Mouse (Mus musculus) limb, embryonic 15.5 days (tissue): ENCODE results near the gene Aspm. TPM values are rescaled to one million over a fixed set of nuclear protein-coding genes. Genes with fewer than 3 reads are reported as not detected.

ENCODE experiments used
- ATAC-seq: fragments of 200-750 bp; cut with Nextera tagmentation; 2 replicates; pipeline ENCODE4 v1.8.0; 2017; ENCODE audit warnings: low read depth, moderate TSS enrichment; ENCODE audit not compliant: insufficient number of reproducible peaks, low FRiP score, low TSS enrichment
- H3K27ac ChIP-seq: fragments of 300-500 bp; sonication (generic); 2 replicates; pipeline ENCODE4 v1.5.1; 2015; ENCODE audit warnings: moderate library complexity, mild to moderate bottlenecking, inconsistent platforms
- H3K27me3 ChIP-seq: fragments of 300-500 bp; sonication (generic); 2 replicates; pipeline ENCODE4 v1.6.1; 2015; ENCODE audit warnings: inconsistent platforms
- H3K36me3 ChIP-seq: fragments of 300-500 bp; sonication (generic); 2 replicates; pipeline ENCODE4 v1.6.1; 2015; ENCODE audit warnings: inconsistent platforms
- H3K4me1 ChIP-seq: fragments of 300-500 bp; sonication (generic); 2 replicates; pipeline ENCODE4 v1.6.1; 2015; ENCODE audit warnings: inconsistent platforms
- H3K4me2 ChIP-seq: fragments of 300-500 bp; sonication (generic); 2 replicates; pipeline ENCODE4 v1.6.1; 2015; ENCODE audit warnings: mild to moderate bottlenecking, inconsistent platforms
- H3K4me3 ChIP-seq: fragments of 300-500 bp; sonication (generic); 2 replicates; pipeline ENCODE4 v1.5.1; 2015; ENCODE audit warnings: mild to moderate bottlenecking, inconsistent platforms
- H3K9ac ChIP-seq: fragments of 300-500 bp; sonication (generic); 2 replicates; pipeline ENCODE4 v1.6.1; 2015; ENCODE audit warnings: inconsistent platforms
- H3K9me3 ChIP-seq: fragments of 300-500 bp; sonication (generic); 2 replicates; pipeline ENCODE4 v1.6.1; 2016; ENCODE audit warnings: inconsistent platforms
- WGBS: fragments of 180-500 bp; shearing (Covaris S2); methylation state at CpG from one replicate; pipeline ENCODE4 v1.1.7; 2015; 5-methylcytosine and 5-hydroxymethylcytosine counted together
- polyA plus RNA-seq: library from polyadenylated mRNA; unstranded; fragments of >200 nt; fragmentation: Nextera tagmentation; extraction: Ambion mirVana; gene quantifications from 2 replicates; pipeline ENCODE4 v1.2.1, GENCODE M21; 2015

The Aspm gene
- polyA plus RNA-seq, 1 experiment from 2014 or later: 12.8 TPM

DNA sequence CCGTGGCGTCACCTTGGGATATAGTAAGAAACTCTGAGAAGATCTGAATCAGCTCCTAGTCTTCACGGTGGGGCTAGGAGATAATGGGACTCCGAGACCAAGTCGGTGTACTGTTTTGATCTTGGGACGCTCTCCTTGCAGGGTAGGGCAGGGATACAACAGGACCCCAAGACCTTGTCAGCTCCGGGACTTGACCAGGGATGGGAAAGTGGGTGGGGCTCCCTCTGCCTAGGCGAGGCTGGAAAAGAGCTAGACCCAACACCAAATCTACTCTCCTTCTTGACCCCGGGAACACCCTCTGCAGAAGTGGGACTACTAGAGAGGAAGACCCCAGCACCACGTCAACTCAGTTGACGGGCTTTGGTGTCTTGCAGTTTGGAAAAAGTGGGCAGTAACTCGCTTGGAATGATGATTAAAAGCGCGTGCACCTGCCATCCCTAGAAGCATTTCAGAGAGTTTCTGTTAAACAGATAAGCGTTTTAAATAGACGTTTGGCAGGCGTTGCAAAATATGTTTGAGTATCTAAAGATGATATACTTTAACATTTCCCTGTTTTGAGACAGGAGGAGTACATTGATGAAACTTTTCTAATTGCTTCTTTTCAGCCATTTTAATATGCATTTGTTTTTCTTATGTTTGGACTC lies 776 bp downstream of the Aspm start:
- ATAC-seq: no peak
- 2% methylated on average over 17 of the region's 17 CpGs for WGBS

DNA sequence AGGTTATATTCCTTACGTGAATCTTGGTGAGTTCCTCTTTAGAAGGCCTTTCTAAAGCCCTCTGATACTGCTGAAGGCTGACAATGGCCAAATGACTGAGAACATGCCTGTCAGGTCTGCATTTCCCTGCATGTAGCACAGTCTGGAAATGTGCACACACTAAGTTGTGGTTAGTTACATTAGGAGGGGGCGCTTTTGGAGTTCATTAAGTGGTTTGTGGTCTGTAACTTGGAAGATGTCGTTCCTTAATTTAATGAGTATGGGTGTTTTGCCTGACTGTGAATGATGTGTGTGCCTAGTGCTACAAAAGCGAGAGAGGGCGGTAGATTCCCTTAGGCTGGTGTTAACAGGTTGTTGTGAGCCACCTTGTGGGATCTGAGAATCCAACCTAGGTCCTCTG lies 6.2 kb downstream of the Aspm start:
- no peak overlapping the region for H3K27ac ChIP-seq
- H3K9ac ChIP-seq: no peak overlapping the region
- ATAC-seq: no peak
- H3K4me1 ChIP-seq: peaks cover 5% of the 10 kb centered on the region
- H3K4me3 ChIP-seq: no peak overlapping the region
- 73% methylated on average over 5 of the region's 5 CpGs for WGBS
- no peaks in the 10 kb centered on the region for H3K9me3 ChIP-seq
- no peaks in the 10 kb centered on the region for H3K27me3 ChIP-seq
- peaks cover 17% of the 10 kb centered on the region for H3K36me3 ChIP-seq
- no peak overlapping the region for H3K4me2 ChIP-seq

More for the DNA sequence above, 776 bp downstream of the Aspm start:
- no peaks in the 10 kb centered on the region for H3K27me3 ChIP-seq
- H3K36me3 ChIP-seq: no peaks in the 10 kb centered on the region
- H3K9ac ChIP-seq: peak overlapping the region; percentile 46
- no peak overlapping the region for H3K27ac ChIP-seq
- peak overlapping the region; percentile 93 for H3K4me2 ChIP-seq
- peak overlapping the region; percentile 72 for H3K4me3 ChIP-seq
- no peaks in the 10 kb centered on the region for H3K9me3 ChIP-seq
- H3K4me1 ChIP-seq: peaks cover 15% of the 10 kb centered on the region

DNA sequence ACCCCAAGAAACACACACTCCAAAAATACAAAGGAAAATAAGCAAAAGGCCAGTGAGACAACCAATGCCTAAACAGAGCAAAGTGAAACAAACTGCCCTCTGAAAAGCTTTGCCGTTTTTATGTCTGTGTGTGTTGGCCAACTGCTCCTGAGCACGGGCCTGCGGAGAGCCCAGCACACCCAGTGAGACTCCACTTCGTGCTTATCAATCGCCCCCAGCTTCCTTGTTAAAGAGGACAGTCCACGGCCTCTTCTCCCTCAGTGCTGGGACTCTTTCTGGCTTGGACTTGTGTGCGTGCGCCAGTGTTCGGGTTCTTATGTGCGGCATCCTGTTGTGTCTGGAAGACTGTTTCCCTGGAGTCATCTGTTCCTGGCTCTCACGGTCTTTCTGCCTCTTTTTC lies 11.4 kb downstream of the Aspm start:
- Histone ChIP-seq H3K36me3 (peaks cover 38% of the 10 kb centered on the region), H3K4me2 (no peak overlapping the region), H3K27me3 (no peaks in the 10 kb centered on the region), H3K9ac (no peak overlapping the region), H3K9me3 (no peaks in the 10 kb centered on the region), H3K27ac (no peak overlapping the region), H3K4me3 (no peak overlapping the region), H3K4me1 (no peaks in the 10 kb centered on the region)
- ATAC-seq: no peak
- WGBS: 92% methylated on average over 11 of the region's 11 CpGs

DNA sequence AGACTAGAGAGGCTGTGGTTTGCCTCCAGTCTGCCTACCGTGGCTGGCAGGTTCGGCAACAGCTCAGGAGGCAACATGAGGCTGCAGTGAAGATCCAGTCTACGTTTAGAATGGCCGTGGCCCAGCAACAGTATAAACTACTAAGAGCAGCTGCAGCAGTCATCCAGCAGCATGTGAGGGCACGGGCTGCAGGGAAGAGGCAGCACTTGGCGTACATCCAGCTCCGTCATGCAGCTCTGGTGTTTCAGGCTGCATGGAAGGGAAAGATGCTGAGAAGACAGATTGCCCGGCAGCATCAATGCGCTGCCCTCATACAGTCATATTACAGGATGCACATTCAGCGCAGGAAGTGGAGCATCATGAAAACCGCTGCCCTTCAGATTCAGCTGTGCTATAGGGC lies 24.3 kb downstream of the Aspm start:
- no peak for ATAC-seq
- H3K27ac ChIP-seq: no peak overlapping the region
- no peaks in the 10 kb centered on the region for H3K27me3 ChIP-seq
- no peak overlapping the region for H3K4me2 ChIP-seq
- H3K36me3 ChIP-seq: peaks cover 64% of the 10 kb centered on the region
- H3K9ac ChIP-seq: no peak overlapping the region
- 91% methylated on average over 11 of the region's 11 CpGs for WGBS
- no peaks in the 10 kb centered on the region for H3K9me3 ChIP-seq
- no peaks in the 10 kb centered on the region for H3K4me1 ChIP-seq
- no peak overlapping the region for H3K4me3 ChIP-seq

DNA sequence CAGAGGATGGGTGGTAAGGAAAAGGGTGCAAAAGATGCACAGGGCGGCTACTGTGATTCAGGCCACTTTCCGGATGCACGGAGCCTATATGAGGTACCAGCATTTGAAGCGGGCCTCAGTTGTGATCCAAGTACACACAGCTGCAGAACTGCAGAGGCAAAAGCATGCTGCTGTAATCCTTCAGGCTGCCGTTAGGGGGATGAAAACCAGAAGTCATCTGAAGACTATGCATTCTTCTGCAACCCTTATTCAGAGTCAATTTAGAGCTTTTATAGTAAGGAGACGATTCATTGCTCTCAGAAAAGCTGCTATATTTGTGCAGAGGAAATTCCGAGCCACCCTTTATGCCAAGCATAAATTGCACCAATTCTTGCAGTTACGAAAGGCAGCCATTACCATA lies 25.7 kb downstream of the Aspm start:
- no peaks in the 10 kb centered on the region for H3K27me3 ChIP-seq
- H3K9me3 ChIP-seq: no peaks in the 10 kb centered on the region
- ATAC-seq: no peak
- H3K4me3 ChIP-seq: no peak overlapping the region
- H3K4me2 ChIP-seq: no peak overlapping the region
- WGBS: 88% methylated on average over 8 of the region's 8 CpGs
- peaks cover 59% of the 10 kb centered on the region for H3K36me3 ChIP-seq
- no peak overlapping the region for H3K27ac ChIP-seq
- no peak overlapping the region for H3K9ac ChIP-seq
- H3K4me1 ChIP-seq: no peaks in the 10 kb centered on the region

DNA sequence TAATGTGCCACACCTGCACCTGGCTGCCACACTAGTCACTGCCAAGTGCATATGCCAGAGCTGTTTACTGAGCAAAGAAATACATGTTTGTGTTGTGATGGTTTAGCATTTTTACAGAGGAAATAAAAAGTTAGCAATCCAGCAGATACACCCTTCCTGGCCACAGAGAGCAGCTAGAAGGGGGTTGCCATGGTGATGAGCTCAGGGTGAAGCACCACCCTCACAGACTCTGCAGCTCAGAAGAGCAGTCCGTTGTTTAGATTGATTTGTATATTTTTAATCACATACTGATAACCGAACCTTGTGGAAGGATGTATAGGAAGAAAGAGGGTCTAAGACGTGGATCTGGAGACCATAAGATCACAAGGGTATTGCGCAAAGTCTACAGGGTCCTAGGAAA lies 26.6 kb downstream of the Aspm start:
- 92% methylated on average over 4 of the region's 4 CpGs for WGBS
- no peak for ATAC-seq
- Histone ChIP-seq H3K9ac (no peak overlapping the region), H3K4me2 (no peak overlapping the region), H3K36me3 (peaks cover 54% of the 10 kb centered on the region), H3K27me3 (no peaks in the 10 kb centered on the region), H3K4me3 (no peak overlapping the region), H3K27ac (no peak overlapping the region), H3K4me1 (no peaks in the 10 kb centered on the region), H3K9me3 (no peaks in the 10 kb centered on the region)

DNA sequence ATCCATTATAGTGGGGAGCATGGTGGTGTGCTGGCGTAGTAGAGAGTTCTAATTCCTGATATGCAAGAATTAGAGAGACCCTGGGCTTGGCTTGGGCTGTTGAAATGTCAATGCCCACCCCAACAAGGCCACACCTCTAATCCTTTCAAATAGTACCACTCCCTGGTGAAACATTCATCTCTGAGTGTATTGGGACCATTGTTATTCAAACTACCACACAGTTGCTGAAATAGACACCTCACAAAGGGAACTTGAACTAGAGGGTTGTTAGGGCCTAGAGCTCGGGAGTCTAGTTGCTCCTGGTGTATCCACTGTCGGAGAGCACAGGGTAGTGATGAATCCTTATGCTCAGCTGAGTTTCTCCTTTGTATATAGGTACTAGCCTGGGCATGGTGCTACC lies 40.1 kb downstream of the Aspm start:
- Histone ChIP-seq H3K27ac (no peak overlapping the region), H3K36me3 (peaks cover 38% of the 10 kb centered on the region), H3K9me3 (no peaks in the 10 kb centered on the region), H3K27me3 (no peaks in the 10 kb centered on the region), H3K4me2 (no peak overlapping the region), H3K9ac (no peak overlapping the region), H3K4me1 (no peaks in the 10 kb centered on the region), H3K4me3 (no peak overlapping the region)
- no peak for ATAC-seq
- 88% methylated on average over 3 of the region's 3 CpGs for WGBS

DNA sequence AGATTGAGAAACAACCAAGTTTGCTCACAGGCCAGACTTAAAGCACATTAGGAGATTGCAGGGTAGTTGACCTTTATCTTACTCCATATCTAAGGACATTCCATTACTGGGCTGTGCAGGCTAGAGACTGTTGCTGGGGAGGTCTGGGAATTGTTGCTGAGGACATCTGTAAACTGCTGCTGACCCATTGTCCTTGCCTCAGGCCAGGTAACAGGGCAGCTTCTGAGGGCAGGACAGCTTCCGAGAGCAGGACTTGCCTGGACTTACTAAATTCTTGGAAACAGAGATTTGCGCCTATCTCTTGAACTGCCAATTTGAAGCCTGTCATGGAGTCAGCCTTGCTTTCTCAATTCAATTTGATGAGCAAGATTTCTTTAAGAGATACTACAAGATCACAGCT lies 40.8 kb downstream of the Aspm start:
- ATAC-seq: no peak
- WGBS: 84% methylated on average over 2 of the region's 2 CpGs
- H3K27ac ChIP-seq: no peak overlapping the region
- H3K4me1 ChIP-seq: no peaks in the 10 kb centered on the region
- H3K27me3 ChIP-seq: no peaks in the 10 kb centered on the region
- H3K9me3 ChIP-seq: no peaks in the 10 kb centered on the region
- no peak overlapping the region for H3K9ac ChIP-seq
- peaks cover 32% of the 10 kb centered on the region for H3K36me3 ChIP-seq
- H3K4me2 ChIP-seq: no peak overlapping the region
- no peak overlapping the region for H3K4me3 ChIP-seq

DNA sequence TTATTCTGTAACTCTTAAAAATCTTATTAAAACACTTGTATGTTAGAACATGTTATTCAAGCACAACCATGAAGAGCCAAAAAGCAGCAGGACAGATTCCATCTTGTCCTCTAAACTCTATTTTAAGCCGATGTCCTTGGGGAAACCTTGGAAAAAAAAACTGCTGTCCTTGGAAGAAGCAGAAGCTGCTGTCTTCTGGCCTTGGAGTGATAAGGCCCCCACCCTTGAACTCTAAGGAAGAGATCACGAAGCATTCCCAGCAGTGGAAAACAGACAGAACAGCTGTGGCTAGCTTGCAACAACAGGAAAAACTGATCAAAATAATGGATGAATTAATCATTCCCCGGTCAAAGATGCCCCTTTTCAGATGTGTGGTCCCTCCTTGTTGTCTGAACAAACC lies 41.6 kb downstream of the Aspm start:
- peaks cover 27% of the 10 kb centered on the region for H3K36me3 ChIP-seq
- H3K4me2 ChIP-seq: no peak overlapping the region
- ATAC-seq: no peak
- H3K4me1 ChIP-seq: no peaks in the 10 kb centered on the region
- no peak overlapping the region for H3K9ac ChIP-seq
- no peak overlapping the region for H3K27ac ChIP-seq
- WGBS: 86% methylated on average over 3 of the region's 3 CpGs
- no peak overlapping the region for H3K4me3 ChIP-seq
- H3K27me3 ChIP-seq: no peaks in the 10 kb centered on the region
- no peaks in the 10 kb centered on the region for H3K9me3 ChIP-seq

DNA sequence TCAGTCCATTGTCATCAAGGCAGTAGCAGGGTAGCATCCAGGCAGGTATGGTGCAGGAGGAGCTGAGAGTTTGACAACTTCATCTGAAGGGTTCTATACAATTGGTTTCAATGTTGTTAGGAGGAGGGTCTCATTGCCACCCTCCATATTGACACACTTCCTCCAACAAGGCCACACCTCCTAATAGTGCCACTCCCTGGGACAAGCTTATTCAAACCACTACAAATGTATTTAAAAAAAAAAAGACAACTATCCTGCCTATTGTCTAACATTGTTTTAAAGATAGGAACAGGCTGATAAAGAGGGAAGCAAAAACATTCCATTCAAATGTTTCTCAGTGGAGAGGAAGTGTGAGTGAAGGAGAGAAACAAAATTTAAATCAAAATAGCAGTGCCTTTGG lies 45.2 kb downstream of the Aspm start:
- no peaks in the 10 kb centered on the region for H3K9me3 ChIP-seq
- no peak overlapping the region for H3K4me2 ChIP-seq
- no peak overlapping the region for H3K4me3 ChIP-seq
- H3K27me3 ChIP-seq: no peaks in the 10 kb centered on the region
- H3K36me3 ChIP-seq: 0 out of 2 replicates have a peak, but pooled peaks cover 6% of the 10 kb centered on the region
- no peaks in the 10 kb centered on the region for H3K4me1 ChIP-seq
- no peak overlapping the region for H3K9ac ChIP-seq
- H3K27ac ChIP-seq: no peak overlapping the region
- no peak for ATAC-seq

DNA sequence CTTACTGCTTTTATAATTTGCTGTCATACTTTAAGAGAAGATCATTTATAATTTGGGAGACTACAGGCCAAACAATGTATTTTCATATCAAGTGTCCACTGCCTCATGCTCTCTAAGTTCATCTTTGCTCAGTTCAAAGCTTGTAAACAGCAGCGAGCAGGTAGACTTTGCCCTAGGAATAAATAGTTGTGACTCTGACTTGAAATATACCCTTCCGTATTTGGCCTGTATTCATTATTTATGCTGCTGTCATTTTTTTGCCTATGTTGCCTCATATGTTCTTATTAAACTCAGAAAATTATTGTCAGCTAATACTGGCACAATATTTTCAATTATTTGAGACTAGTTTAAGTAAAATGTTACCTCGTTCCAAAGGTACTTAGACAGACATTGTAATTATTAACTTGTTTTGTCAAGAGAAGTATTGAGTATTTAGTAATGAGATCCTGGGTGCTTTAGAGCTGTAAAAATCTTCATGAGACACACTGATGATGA lies 46.7 kb downstream of the Aspm start, which contains the start of gene F13b:
F13b (plus strand) TSS at position 445 of the 495 bp plus-strand sequence.
- Histone ChIP-seq H3K9me3 (no peaks in the 10 kb centered on the region), H3K27ac (no peak within 1 kb of the TSS), H3K4me2 (no peak within 1 kb of the TSS), H3K4me3 (no peak within 1 kb of the TSS), H3K9ac (no peak within 1 kb of the TSS), H3K36me3 (no peaks in the 10 kb centered on the region), H3K4me1 (no peaks in the 10 kb centered on the region), H3K27me3 (no peaks in the 10 kb centered on the region)
- ATAC-seq: no peak
- WGBS: 78% methylated on average over 3 of the region's 3 CpGs

DNA sequence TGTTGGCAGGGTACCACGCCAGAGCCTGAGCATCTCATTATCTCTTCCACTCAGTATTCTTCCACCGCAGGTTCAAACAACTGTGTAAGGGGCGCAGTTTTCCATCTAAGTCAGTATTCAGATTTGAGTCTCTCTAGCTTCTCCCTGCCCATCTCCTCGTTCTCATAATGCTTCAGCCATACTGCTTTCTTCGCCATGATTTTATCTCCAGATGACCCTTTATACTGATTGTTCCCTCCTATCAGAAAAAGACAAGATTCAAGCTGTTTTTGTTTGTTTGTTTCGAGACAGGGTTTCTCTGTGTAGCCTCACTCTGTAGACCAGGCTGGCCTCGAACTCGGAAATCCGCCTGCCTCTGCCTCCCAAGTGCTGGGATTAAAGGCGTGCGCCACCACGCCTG lies 60.0 kb downstream of the Aspm start:
- ATAC-seq: no peak
- H3K4me1 ChIP-seq: no peaks in the 10 kb centered on the region
- no peak overlapping the region for H3K4me2 ChIP-seq
- no peaks in the 10 kb centered on the region for H3K27me3 ChIP-seq
- H3K27ac ChIP-seq: no peak overlapping the region
- H3K4me3 ChIP-seq: no peak overlapping the region
- no peaks in the 10 kb centered on the region for H3K36me3 ChIP-seq
- H3K9ac ChIP-seq: no peak overlapping the region
- 85% methylated on average over 12 of the region's 12 CpGs for WGBS
- no peaks in the 10 kb centered on the region for H3K9me3 ChIP-seq
